Mouse (Mus musculus) right cerebral cortex, adult 2 months (tissue): ENCODE results near the gene 2310079G19Rik.

Source experiments
- DNase-seq, 2 experiments: peaks; one replicate each; pipeline ENCODE4 v3.0.0; 2021 to 2022; ENCODE audit warnings: low spot score in 2 of 2

2310079G19Rik gene

GRCm38 (mm10) chr16:88627566-88627965 lies at the start of gene 2310079G19Rik:
2310079G19Rik (minus strand) TSS chr16:88627666.
- DNase-seq, result no peak

GRCm38 (mm10) chr16:88671571-88671970 lies 44.1 kb upstream of the 2310079G19Rik start, which contains the start of gene Krtap27-1:
Krtap27-1 (minus strand) TSS chr16:88671671.
- DNase-seq, result no peak

GRCm38 (mm10) chr16:88657426-88657825 lies 30.0 kb upstream of the 2310079G19Rik start:
- no peak for DNase-seq

- DNase-seq, result no peak
Observed at GRCm38 (mm10) chr16:88651952-88652351, 24.5 kb upstream of the 2310079G19Rik start.

GRCm38 (mm10) chr16:88651082-88651481 lies 23.6 kb upstream of the 2310079G19Rik start:
- no peak for DNase-seq

GRCm38 (mm10) chr16:88647358-88647846 lies 19.9 kb upstream of the 2310079G19Rik start, which contains the start of gene Krtap26-1:
Krtap26-1 (minus strand) TSS chr16:88647796.
- DNase-seq, result no peak

- DNase-seq, result no peak
Observed at GRCm38 (mm10) chr16:88646366-88647111, 19.1 kb upstream of the 2310079G19Rik start.

- no peak for DNase-seq
Observed at GRCm38 (mm10) chr16:88640053-88640452, 12.6 kb upstream of the 2310079G19Rik start.

GRCm38 (mm10) chr16:88635142-88635541 lies 7.7 kb upstream of the 2310079G19Rik start:
- DNase-seq, result no peak

- DNase-seq, result no peak
Observed at GRCm38 (mm10) chr16:88631474-88631873, 4.0 kb upstream of the 2310079G19Rik start.

- DNase-seq, result no peak
Observed at GRCm38 (mm10) chr16:88612712-88613111, 14.8 kb downstream of the 2310079G19Rik start.

GRCm38 (mm10) chr16:88611922-88612321 lies 15.5 kb downstream of the 2310079G19Rik start, which contains the start of gene Krtap24-1:
Krtap24-1 (minus strand) TSS chr16:88612279.
- no peak for DNase-seq

- no peak for DNase-seq
Observed at GRCm38 (mm10) chr16:88604570-88604969, 22.9 kb downstream of the 2310079G19Rik start.

GRCm38 (mm10) chr16:88602464-88602863 lies 25.0 kb downstream of the 2310079G19Rik start:
- no peak for DNase-seq

- no peak for DNase-seq
Observed at GRCm38 (mm10) chr16:88600303-88600702, 27.2 kb downstream of the 2310079G19Rik start.

GRCm38 (mm10) chr16:88599504-88600237 lies 27.8 kb downstream of the 2310079G19Rik start:
- no peak for DNase-seq

GRCm38 (mm10) chr16:88592758-88593157 lies 34.7 kb downstream of the 2310079G19Rik start:
- no peak for DNase-seq

- no peak for DNase-seq
Observed at GRCm38 (mm10) chr16:88583338-88583737, 44.1 kb downstream of the 2310079G19Rik start.
